Mouse (Mus musculus): ENCODE data around the gene Vmn1r86. TPM values are rescaled to one million over a fixed set of nuclear protein-coding genes. Genes with fewer than 3 reads are reported as not detected.

Gene Vmn1r86
- polyA plus RNA-seq, 1 experiment from 2014 or later, result not detected

GRCm38 (mm10) chr7:13059536-13059935, 60.2 kb downstream of the Vmn1r86 start:
- no peak overlapping the region for H3K4me3 ChIP-seq (ENCODE audit: low read depth, low read length)
- peaks cover under 1% of the 10 kb centered on the region; the same call in 1 of the 2 replicates for H3K9me3 ChIP-seq (ENCODE audit: control insufficient read depth, low read length)
- H3K4me1 ChIP-seq (replicated peaks; ENCODE audit: control insufficient read depth, insufficient read depth, low read length), result 0 out of 2 replicates have a peak, but pooled peaks cover 3% of the 10 kb centered on the region
- no peak for DNase-seq (ENCODE audit: low spot score)
- H3K36me3 ChIP-seq (ENCODE audit: control insufficient read depth, insufficient read depth, low read length), result no peaks in the 10 kb centered on the region
- no peak overlapping the region for H3K27ac ChIP-seq (ENCODE audit: low read depth, low read length)
- no peak overlapping the region for H3K4me2 ChIP-seq
- H3K9ac ChIP-seq (ENCODE audit: low read depth, low read length), result no peak overlapping the region
- no peaks in the 10 kb centered on the region for H3K27me3 ChIP-seq (replicated peaks; ENCODE audit: control insufficient read depth, insufficient read depth, low read length)
- WGBS, result 87% methylated on average over 9 of the region's 9 CpGs
- no peak for ATAC-seq (replicated peaks; ENCODE audit: low FRiP score)

GRCm38 (mm10) chr7:13056913-13057700, 62.6 kb downstream of the Vmn1r86 start:
- DNase-seq (ENCODE audit: low spot score) (no peak), ATAC-seq (replicated peaks; ENCODE audit: low FRiP score) (no peak)
- 0 out of 2 replicates have a peak, but pooled peaks cover 2% of the 10 kb centered on the region for H3K36me3 ChIP-seq (ENCODE audit: control insufficient read depth, insufficient read depth, low read length)

GRCm38 (mm10) chr7:13054287-13055010, 65.3 kb downstream of the Vmn1r86 start, which contains the start of gene Mzf1:
Mzf1 (minus strand) TSS chr7:13054764.
- peak; percentile 90 for ATAC-seq (replicated peaks; ENCODE audit: low FRiP score)

More at GRCm38 (mm10) chr7:13056913-13057700, 62.6 kb downstream of the Vmn1r86 start:
- Histone ChIP-seq H3K4me2 (no peak overlapping the region), H3K27me3 (replicated peaks; ENCODE audit: control insufficient read depth, insufficient read depth, low read length) (no peaks in the 10 kb centered on the region), H3K9ac (ENCODE audit: low read depth, low read length) (no peak overlapping the region), H3K4me1 (replicated peaks; ENCODE audit: control insufficient read depth, insufficient read depth, low read length) (0 out of 2 replicates have a peak, but pooled peaks cover 3% of the 10 kb centered on the region), H3K4me3 (ENCODE audit: low read depth, low read length) (no peak overlapping the region), H3K9me3 (ENCODE audit: control insufficient read depth, low read length) (no peaks in the 10 kb centered on the region), H3K27ac (ENCODE audit: low read depth, low read length) (no peak overlapping the region)
- WGBS, result 64% methylated on average over 8 of the region's 8 CpGs

GRCm38 (mm10) chr7:13053961-13054286, 65.8 kb downstream of the Vmn1r86 start:
- ATAC-seq (replicated peaks; ENCODE audit: low FRiP score) (no peak), DNase-seq (ENCODE audit: low spot score) (no peak)
- WGBS, result 5% methylated on average over 15 of the region's 15 CpGs
- 0 out of 2 replicates have a peak, but pooled peaks cover 2% of the 10 kb centered on the region for H3K36me3 ChIP-seq (ENCODE audit: control insufficient read depth, insufficient read depth, low read length)
- H3K27me3 ChIP-seq (replicated peaks; ENCODE audit: control insufficient read depth, insufficient read depth, low read length), result no peaks in the 10 kb centered on the region
- H3K9me3 ChIP-seq (ENCODE audit: control insufficient read depth, low read length), result no peaks in the 10 kb centered on the region
- peak overlapping the region; percentile 79 for H3K4me2 ChIP-seq
- H3K4me1 ChIP-seq (replicated peaks; ENCODE audit: control insufficient read depth, insufficient read depth, low read length), result 0 out of 2 replicates have a peak, but pooled peaks cover 3% of the 10 kb centered on the region
- peak overlapping the region; percentile 70 for H3K4me3 ChIP-seq (ENCODE audit: low read depth, low read length)
- peak overlapping the region; percentile 75 for H3K9ac ChIP-seq (ENCODE audit: low read depth, low read length)
- peak overlapping the region; percentile 35; the same call in 1 of the 2 replicates for H3K27ac ChIP-seq (ENCODE audit: low read depth, low read length)

More at GRCm38 (mm10) chr7:13054287-13055010, 65.3 kb downstream of the Vmn1r86 start, which contains the start of gene Mzf1:
- DNase-seq (ENCODE audit: low spot score), result peak; percentile 92
- Histone ChIP-seq H3K36me3 (ENCODE audit: control insufficient read depth, insufficient read depth, low read length) (0 out of 2 replicates have a peak, but pooled peaks cover 2% of the 10 kb centered on the region), H3K4me2 (peak within 1 kb of the TSS; percentile 79), H3K9me3 (ENCODE audit: control insufficient read depth, low read length) (no peaks in the 10 kb centered on the region), H3K27ac (ENCODE audit: low read depth, low read length) (peak within 1 kb of the TSS; percentile 64; the same call in 1 of the 2 replicates), H3K4me3 (ENCODE audit: low read depth, low read length) (peak within 1 kb of the TSS; percentile 70), H3K4me1 (replicated peaks; ENCODE audit: control insufficient read depth, insufficient read depth, low read length) (0 out of 2 replicates have a peak, but pooled peaks cover 3% of the 10 kb centered on the region), H3K9ac (ENCODE audit: low read depth, low read length) (peak within 1 kb of the TSS; percentile 75), H3K27me3 (replicated peaks; ENCODE audit: control insufficient read depth, insufficient read depth, low read length) (no peaks in the 10 kb centered on the region)
- under 1% methylated on average over 41 of the region's 41 CpGs for WGBS

GRCm38 (mm10) chr7:13053501-13053900, 66.2 kb downstream of the Vmn1r86 start:
- Histone ChIP-seq H3K4me2 (peak overlapping the region; percentile 79), H3K27me3 (replicated peaks; ENCODE audit: control insufficient read depth, insufficient read depth, low read length) (no peaks in the 10 kb centered on the region), H3K27ac (ENCODE audit: low read depth, low read length) (no peak overlapping the region), H3K9me3 (ENCODE audit: control insufficient read depth, low read length) (no peaks in the 10 kb centered on the region), H3K9ac (ENCODE audit: low read depth, low read length) (peak overlapping the region; percentile 75), H3K36me3 (ENCODE audit: control insufficient read depth, insufficient read depth, low read length) (0 out of 2 replicates have a peak, but pooled peaks cover 2% of the 10 kb centered on the region), H3K4me1 (replicated peaks; ENCODE audit: control insufficient read depth, insufficient read depth, low read length) (0 out of 2 replicates have a peak, but pooled peaks cover 3% of the 10 kb centered on the region), H3K4me3 (ENCODE audit: low read depth, low read length) (peak overlapping the region; percentile 70; the same call in 1 of the 2 replicates)
- ATAC-seq (replicated peaks; ENCODE audit: low FRiP score), result no peak
- WGBS, result 84% methylated on average over 2 of the region's 2 CpGs
- no peak for DNase-seq (ENCODE audit: low spot score)

- no peak overlapping the region for H3K4me2 ChIP-seq
- 86% methylated on average over 13 of the region's 13 CpGs for WGBS
- DNase-seq (ENCODE audit: low spot score), result peak; percentile 31
Measured at GRCm38 (mm10) chr7:13053001-13053400, 66.7 kb downstream of the Vmn1r86 start.

More at GRCm38 (mm10) chr7:13053001-13053400, 66.7 kb downstream of the Vmn1r86 start:
- Histone ChIP-seq H3K4me3 (ENCODE audit: low read depth, low read length) (no peak overlapping the region), H3K4me1 (replicated peaks; ENCODE audit: control insufficient read depth, insufficient read depth, low read length) (0 out of 2 replicates have a peak, but pooled peaks cover 3% of the 10 kb centered on the region), H3K9me3 (ENCODE audit: control insufficient read depth, low read length) (no peaks in the 10 kb centered on the region), H3K27ac (ENCODE audit: low read depth, low read length) (no peak overlapping the region), H3K36me3 (ENCODE audit: control insufficient read depth, insufficient read depth, low read length) (0 out of 2 replicates have a peak, but pooled peaks cover 2% of the 10 kb centered on the region), H3K27me3 (replicated peaks; ENCODE audit: control insufficient read depth, insufficient read depth, low read length) (no peaks in the 10 kb centered on the region), H3K9ac (ENCODE audit: low read depth, low read length) (no peak overlapping the region)
- no peak for ATAC-seq (replicated peaks; ENCODE audit: low FRiP score)

Other genes with a start within 250 kb of the Vmn1r86 start
- 2.2 and 2.4 TPM in 2 replicates for gene Zfp128, start 238.7 kb downstream of the Vmn1r86 start, polyA plus RNA-seq (2014; fragmentation: Nextera tagmentation; extraction: Ambion mirVana)
- 14.4 and 16.4 TPM in 2 replicates for gene Zscan22, start 222.1 kb downstream of the Vmn1r86 start, polyA plus RNA-seq (2014; fragmentation: Nextera tagmentation; extraction: Ambion mirVana)
- gene Rps5, start 197.6 kb downstream of the Vmn1r86 start, polyA plus RNA-seq (2014; fragmentation: Nextera tagmentation; extraction: Ambion mirVana), result 1,276 and 1,341 TPM in 2 replicates
- 0.38 and 0.81 TPM in 2 replicates for gene Rnf225, start 192.5 kb downstream of the Vmn1r86 start, polyA plus RNA-seq (2014; fragmentation: Nextera tagmentation; extraction: Ambion mirVana)
- 6.6 and 7.7 TPM in 2 replicates for gene Zfp324, start 154.1 kb downstream of the Vmn1r86 start, polyA plus RNA-seq (2014; fragmentation: Nextera tagmentation; extraction: Ambion mirVana)
- 6.9 and 7.0 TPM in 2 replicates for gene Zfp446, start 142.1 kb downstream of the Vmn1r86 start, polyA plus RNA-seq (2014; fragmentation: Nextera tagmentation; extraction: Ambion mirVana)
- gene Slc27a5, start 121.7 kb downstream of the Vmn1r86 start, polyA plus RNA-seq (2014; fragmentation: Nextera tagmentation; extraction: Ambion mirVana), result 0.52 and 1.1 TPM in 2 replicates
- 339 and 346 TPM in 2 replicates for gene Trim28, start 120.8 kb downstream of the Vmn1r86 start, polyA plus RNA-seq (2014; fragmentation: Nextera tagmentation; extraction: Ambion mirVana)
- gene Zbtb45, start 109.9 kb downstream of the Vmn1r86 start, polyA plus RNA-seq (2014; fragmentation: Nextera tagmentation; extraction: Ambion mirVana), result 27.5 and 27.9 TPM in 2 replicates
- 134 and 142 TPM in 2 replicates for gene Chmp2a, start 85.1 kb downstream of the Vmn1r86 start, polyA plus RNA-seq (2014; fragmentation: Nextera tagmentation; extraction: Ambion mirVana)
- gene Ube2m, start 81.6 kb downstream of the Vmn1r86 start, polyA plus RNA-seq (2014; fragmentation: Nextera tagmentation; extraction: Ambion mirVana), result 178 and 183 TPM in 2 replicates
- 1.6 and 1.9 TPM in 2 replicates for gene Mzf1, start 65.2 kb downstream of the Vmn1r86 start, polyA plus RNA-seq (2014; fragmentation: Nextera tagmentation; extraction: Ambion mirVana)
- not detected in 2 replicates for gene Vmn1r85, start 24.7 kb downstream of the Vmn1r86 start, polyA plus RNA-seq (2014; fragmentation: Nextera tagmentation; extraction: Ambion mirVana)
- not detected in 2 replicates for gene Vmn1r87, start 20.2 kb upstream of the Vmn1r86 start, polyA plus RNA-seq (2014; fragmentation: Nextera tagmentation; extraction: Ambion mirVana)
- 0.03 TPM in 1 of 2 replicates, not detected in the other for gene Vmn1r88, start 39.7 kb upstream of the Vmn1r86 start, polyA plus RNA-seq (2014; fragmentation: Nextera tagmentation; extraction: Ambion mirVana)
- gene Vmn1r89, start 93.1 kb upstream of the Vmn1r86 start, polyA plus RNA-seq (2014; fragmentation: Nextera tagmentation; extraction: Ambion mirVana), result not detected in 2 replicates
- gene Lig1, start 157.4 kb upstream of the Vmn1r86 start, polyA plus RNA-seq (2014; fragmentation: Nextera tagmentation; extraction: Ambion mirVana), result 171 and 177 TPM in 2 replicates
- 2.9 and 4.0 TPM in 2 replicates for gene Zswim9, start 158.8 kb upstream of the Vmn1r86 start, polyA plus RNA-seq (2014; fragmentation: Nextera tagmentation; extraction: Ambion mirVana)
- 1.3 and 2.1 TPM in 2 replicates for gene Pla2g4c, start 204.7 kb upstream of the Vmn1r86 start, polyA plus RNA-seq (2014; fragmentation: Nextera tagmentation; extraction: Ambion mirVana)

Data from liver, embryonic 11.5 days (tissue).